Mouse (Mus musculus): Measurements from ENCODE around the gene Dag1.
"Not testable (repeated sequence)": the region's sequence is repeated elsewhere in the genome, so short reads cannot be mapped to it uniquely, and the experiment has no call there.

Dag1 gene

DNA sequence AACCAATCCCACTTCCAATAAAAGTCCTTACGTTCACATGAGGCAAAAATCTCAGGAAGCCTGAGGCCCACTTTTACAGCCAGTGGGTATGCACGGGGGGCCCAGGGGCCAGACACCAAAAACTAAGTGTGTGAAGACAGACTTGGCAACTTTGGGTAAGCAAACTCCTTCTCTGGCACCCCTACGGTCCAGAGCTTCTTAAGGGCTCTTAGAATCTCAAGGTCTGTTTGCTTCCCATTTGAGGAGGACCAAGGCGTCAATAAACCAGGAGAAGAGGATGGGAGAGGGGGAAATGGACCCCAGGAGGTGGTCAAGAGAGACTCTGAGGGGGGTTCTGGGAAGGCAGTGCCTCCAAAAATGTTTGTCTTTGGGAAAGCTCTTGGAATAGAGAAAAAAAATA, 9.7 kb upstream of the Dag1 start:
- DNase-seq (ENCODE audit: low spot score) = no peak

DNA sequence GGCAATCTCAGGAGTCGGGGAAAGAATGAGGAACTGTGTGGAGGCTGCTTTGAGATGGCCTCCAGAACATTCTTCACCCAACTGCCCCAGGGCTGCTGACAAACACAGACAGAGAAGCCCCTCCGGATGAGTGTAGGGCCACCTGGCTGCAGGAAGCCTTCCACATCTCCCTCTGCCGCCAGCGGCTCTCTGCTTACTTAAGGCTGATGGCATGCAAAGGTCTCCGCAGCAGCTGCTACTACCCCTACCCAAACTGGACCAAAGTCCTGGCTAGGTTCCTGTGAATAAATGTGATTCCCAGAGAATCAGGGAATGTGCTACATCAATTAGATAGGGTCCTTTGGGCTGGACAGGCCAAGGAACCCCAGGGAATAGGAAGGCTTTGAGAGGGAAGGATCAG, 8.9 kb upstream of the Dag1 start:
- no peak for DNase-seq (ENCODE audit: low spot score)

DNA sequence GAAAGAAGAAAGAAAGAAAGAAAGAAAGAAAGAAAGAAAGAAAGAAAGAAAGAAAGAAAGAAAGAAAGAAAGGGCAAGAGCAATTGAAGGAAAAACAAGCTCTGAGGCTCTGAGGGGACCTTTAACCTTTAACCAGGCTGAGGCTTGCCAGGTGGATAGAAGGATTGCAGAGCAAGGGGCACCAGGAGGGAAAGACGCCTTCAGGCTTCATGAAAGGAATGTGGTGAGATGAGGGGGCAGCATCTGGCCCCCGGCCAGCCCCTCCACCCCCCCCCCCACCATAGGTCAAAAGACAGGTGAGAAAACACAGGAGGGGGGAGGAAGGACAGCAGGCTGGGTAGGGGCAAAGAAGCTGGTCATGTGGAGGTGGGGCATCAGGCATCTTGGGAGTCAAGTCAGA, 8.2 kb upstream of the Dag1 start:
- DNase-seq (ENCODE audit: low spot score) = no peak

DNA sequence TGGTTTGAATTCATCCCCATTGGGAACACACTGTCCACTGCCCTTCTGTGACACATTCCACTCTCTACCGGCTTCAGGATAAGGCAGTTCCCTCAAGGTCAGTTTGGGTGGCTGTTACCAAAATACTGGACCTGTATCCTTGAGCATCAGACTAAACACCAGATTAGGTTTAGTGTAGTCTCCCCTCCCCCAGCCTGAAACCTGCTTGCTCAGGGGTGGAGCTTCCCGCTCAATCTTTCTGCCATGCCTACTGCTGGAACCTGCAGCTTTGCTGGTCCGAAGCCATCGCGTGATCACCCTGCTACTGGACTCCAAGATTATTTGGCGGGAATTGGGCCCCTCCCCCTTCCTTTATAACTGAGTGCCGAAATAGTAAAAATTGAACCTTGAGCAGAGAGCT, 4.9 kb upstream of the Dag1 start:
- DNase-seq (ENCODE audit: low spot score) = not testable (repeated sequence)

DNA sequence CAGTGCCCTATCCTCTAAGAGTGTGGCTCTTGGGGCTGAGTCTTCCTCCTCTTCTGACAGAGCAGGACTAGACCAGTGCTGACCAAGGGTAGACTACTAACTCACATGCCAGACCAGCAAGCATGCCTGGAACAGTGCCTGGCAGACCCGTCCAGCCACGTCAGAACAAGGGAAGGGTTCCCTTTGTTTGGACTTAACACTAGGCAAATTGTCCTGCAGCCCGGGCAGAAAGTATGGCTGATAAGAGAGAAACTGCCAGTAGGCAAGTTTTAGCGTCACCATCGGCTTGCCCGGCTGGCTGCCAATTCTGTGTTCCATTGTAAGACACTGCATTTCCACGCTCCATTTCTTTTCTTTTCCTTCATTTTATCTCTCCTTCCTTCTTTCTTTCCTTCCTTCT, 3.9 kb upstream of the Dag1 start:
- DNase-seq (ENCODE audit: low spot score) = peak; percentile 52

DNA sequence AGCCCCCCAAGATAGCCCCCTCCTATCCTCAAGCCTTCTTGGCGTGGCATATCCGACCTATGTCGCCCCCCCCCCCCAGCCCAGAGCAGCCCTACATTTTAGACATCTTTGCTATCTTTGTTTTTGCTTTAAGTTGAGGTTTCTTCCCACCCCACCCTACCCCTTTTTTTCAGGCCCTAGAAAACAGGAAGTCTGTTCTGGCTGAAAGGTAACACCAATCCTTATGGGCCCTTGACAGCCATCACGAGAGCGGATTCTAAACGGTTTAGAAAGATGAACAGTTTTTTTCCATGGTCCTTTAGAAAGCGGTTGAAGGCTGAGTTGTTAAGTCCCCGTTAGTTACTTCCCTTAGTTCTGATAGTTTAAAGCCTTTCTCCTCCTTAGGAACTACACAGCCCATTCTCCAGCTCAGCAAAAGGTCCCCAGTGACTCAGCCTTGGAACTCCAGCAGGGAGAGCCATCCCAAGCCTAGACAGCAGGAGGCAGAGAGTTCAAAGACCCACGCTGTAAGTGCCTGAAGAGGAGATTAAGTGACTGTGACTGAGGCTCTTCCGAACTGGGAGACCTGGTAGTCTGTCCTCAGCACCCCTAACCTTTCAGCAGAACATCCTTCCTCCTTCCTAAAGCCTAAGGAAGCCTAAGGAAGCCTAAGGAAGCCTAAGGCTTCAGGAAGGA, 2.6 kb upstream of the Dag1 start:
- DNase-seq (ENCODE audit: low spot score) = peak; percentile 48

DNA sequence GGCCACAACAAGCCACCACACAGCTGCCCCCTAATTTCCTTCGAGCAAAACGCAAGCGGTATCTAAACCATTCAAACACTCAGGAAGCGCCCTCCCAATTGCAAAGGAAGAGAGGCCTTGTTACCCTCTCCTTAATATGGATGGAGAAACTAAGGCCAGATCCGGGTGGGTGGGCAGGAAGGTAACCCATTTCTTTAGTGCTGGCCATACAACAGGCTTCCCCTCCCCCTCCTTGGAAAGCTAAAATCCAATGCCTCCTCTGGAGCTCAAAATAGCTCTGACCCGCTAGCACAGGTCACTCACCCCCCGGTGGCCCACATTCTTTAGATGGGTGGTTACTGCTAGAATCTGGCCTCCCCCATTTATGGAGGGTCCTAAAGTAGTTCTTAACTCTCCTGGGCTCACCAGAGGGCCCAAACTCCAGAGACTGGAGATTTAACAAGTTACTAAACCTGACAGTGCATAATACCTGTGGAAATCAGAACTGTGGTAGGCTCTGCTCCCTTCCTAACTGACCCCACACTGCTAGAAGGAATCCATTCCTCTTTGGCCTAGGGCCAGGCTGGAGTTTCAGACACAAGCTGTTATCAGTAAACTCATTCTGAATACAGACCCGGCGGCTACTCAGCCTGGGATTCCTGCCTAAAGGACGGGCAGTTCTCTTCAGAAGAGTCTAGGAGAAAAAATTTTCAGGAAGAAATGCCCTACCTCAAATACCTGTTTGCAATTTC, 598 bp upstream of the Dag1 start:
- peak; percentile 55 for DNase-seq (ENCODE audit: low spot score)

DNA sequence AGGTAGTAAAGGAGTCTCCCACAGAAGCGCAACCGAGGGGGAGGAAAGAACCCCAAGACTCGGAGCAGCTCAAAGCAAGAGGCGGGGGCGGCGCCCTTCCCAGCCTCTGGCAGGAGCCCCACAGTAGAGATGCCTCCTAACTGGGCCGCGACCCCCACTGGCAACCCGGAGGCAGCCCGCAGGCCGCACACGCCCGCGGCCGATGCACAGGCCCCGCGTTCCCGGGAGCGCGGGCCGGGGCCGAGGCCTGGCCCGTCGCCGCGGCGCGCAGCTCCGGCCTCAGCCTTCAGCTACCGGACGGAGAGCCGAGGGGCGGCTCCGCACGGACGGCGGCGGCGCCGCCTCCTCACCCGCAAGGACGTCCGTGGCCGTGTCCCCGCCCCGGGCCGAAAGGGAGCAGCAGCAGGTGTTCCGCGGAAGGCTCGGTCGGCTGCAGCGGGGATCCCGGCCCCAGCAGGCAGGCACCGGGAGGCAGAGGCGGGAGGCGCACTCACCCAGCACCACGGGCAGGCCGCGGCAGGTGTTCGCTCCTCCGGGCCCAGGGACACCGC, 552 bp downstream of the Dag1 start:
- DNase-seq (ENCODE audit: low spot score) = peak; percentile 45

DNA sequence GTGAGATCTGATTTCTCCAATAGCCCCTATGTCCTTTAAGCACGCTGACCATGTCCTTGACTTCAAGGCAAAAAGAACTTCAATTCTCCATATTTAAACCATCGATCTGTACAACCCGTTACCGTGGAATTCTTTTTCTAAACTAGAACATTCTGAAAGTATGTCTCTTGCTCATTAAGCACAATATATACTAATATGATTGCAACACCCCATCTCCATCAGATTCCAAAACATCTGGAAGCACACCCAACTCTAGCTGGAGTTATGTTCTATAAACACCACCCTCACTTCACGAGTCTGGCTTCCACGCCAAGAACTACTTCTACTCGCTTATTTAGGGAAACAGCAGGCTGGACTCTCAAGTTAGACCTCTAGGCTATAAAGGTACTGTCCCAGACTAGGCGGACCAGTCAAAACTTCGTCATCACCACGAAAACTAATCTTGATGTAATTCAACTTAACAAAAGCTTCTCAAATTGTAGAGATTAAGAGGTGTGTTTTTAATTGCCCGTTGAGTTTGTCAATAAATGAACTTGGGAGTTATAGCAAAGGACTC, 1.2 kb downstream of the Dag1 start:
- peak; percentile 48 for DNase-seq (ENCODE audit: low spot score)

DNA sequence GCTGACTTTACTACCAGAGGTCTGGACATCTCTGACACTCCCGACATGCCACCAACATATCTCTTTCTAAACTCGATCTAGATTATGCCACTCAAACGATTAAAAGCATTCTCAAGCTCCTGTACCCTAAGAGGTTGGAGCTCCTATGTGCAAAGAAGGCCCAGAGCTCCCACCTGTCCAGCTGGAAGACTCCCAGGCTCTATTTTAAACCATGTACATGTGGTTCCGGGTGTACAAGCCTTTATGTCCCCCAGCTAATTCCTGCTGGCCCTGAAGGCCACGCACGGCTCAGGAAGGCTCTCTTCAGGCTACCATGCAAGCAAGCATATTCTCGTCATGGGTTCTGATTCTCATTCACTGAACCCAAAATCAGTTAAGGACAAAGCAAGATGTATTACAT, 1.9 kb downstream of the Dag1 start:
- DNase-seq (ENCODE audit: low spot score) = no peak

DNA sequence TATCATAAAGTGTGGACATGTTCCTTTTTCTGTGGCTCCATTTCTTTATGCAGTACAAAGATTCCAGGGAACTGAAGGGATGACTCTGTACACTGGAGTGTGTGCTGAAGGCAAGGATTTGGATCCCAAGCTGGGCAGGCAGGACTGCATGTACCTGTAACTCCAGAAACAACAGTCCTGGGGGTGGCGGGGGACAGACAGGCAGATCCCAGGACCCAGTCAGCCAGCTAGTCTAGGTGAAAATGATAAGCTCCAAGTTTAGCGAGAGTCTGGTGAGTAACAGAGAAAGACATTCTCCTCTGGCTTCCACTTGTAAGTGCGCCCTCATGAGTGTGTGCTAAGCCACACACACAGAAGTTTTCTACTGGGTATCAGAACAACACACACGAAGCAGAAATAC, 3.2 kb downstream of the Dag1 start:
- no peak for DNase-seq (ENCODE audit: low spot score)

DNA sequence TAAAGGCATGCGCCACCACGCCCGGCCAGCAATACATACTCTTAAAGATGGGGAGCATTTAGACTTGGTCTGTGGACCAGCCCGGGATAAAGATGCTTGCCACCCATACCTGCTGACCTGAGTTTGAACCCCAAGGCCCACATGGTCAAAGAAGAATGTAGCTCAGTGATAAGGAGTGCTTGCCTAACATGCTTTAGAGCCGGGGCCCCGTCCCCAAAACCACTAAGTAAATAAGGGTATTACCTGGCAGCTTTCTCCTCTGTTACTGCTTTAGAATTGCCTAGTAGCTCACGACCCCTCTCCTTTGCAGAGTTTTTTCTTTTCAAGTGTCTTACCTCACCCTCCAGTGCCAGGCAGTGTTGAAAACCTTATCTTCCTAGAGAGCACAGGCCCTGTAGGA, 11.0 kb downstream of the Dag1 start:
- DNase-seq (ENCODE audit: low spot score) = no peak

DNA sequence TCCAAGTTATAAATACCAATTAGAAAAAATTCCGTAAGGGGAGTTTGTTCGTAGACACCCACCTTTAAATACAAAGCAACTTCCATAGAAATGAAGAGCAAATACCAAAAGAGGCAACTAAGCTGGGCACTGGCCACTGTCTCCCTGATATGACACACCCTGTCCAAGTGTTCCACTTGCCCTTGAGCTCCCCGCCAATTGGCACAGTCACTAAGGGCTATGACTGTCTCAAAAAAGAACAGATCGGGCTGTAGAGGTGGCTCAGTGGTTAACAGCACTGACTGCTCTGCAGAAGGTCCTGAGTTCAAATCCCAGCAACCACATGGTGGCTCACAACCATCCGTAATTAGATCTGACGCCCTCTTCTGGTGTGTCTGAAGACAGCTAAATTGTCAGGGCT, 11.9 kb downstream of the Dag1 start:
- no peak for DNase-seq (ENCODE audit: low spot score)

DNA sequence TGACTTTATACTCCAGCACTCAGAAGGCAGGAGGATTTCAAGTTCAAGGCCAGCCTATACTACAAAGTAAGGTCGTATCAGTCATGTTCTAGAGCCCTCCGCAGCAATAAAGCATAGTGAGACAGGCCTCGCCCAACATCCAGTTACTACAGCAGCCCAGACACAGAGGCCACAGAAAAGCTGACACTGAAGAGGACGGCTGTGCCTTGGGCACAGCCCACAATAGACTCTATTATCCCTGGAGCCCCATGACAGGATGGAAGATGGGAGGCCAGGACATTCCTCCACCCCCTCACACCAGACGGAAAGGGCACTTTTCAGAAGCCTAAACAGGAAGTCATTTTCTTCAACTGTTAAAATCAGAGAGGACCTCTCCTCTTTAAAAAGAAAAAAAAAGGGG, 14.8 kb downstream of the Dag1 start:
- DNase-seq (ENCODE audit: low spot score) = no peak

DNA sequence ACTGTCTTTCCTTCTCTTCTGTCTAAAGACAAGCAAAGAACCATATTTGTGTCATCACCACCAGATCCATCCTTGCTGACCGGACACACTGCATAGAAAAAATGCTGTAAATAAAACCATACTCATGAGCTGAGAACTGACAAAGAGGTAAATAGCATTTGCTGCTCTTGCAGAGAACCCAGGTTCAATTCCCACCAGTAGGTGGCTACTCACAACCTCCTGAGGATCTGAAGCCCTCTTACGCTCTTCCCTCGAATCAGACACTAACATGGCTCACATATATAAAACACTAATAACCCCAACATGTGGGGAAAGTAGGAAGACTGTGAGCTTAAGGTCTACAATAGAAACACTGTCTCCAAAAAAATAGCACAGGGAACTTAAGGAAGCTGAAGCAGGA, 18.8 kb downstream of the Dag1 start:
- DNase-seq (ENCODE audit: low spot score) = no peak

DNA sequence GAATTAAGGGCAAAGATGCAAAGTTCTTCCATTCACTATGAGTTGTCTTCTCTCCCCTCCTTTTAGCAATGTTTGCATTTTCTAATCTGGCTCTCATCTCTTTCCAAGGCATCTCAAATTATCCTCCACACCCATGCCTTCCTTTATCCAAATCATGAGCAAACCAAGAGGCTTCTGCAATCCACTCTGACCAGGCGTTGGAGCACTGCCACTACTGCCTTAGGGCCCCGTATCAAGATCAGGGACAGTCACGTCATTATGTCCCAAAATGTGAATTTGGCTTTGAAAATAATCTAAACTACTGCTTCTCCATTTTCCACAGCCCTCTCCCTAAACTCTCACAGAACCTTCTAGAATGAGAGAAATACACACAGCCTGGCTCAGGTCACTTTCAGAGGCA, 19.2 kb downstream of the Dag1 start:
- DNase-seq (ENCODE audit: low spot score) = no peak

DNA sequence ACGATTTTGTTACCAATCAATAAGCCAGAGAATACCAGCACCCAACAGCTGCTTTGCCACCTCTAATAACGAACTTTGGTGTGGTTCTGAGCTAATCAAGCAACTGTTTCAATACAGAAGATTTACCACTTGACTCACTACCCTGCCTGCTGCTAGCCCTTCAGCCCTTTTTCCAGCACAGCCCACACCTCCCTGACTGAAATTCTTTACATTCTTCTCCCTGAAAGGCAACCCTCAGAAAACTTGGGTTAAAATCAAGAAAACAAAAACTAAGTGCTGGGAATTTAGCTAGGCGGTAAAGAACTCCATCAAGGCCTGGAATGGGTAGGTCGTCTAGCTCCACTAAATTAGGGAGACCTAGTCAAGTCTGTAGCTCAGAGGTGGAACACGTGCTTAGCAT, 23.8 kb downstream of the Dag1 start:
- DNase-seq (ENCODE audit: low spot score) = no peak

DNA sequence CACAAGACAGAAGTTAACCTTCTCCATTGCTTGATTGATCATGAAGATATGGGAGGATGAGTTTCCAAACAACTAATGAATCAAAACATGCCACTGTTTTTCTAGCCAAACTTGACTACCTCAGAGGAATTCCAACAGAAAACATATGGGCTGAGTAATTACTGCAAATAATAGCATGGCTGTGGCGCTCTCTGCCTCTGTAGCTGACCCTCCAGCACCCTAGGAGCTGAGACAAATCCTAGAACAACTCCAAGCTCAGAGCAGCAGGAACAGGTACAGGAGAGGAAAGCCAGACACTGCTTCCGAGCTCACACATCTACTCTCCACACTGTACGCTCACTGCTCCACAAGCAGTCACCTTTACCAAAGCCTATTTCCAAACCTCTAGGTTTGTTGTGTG, 24.9 kb downstream of the Dag1 start:
- DNase-seq (ENCODE audit: low spot score) = no peak

DNA sequence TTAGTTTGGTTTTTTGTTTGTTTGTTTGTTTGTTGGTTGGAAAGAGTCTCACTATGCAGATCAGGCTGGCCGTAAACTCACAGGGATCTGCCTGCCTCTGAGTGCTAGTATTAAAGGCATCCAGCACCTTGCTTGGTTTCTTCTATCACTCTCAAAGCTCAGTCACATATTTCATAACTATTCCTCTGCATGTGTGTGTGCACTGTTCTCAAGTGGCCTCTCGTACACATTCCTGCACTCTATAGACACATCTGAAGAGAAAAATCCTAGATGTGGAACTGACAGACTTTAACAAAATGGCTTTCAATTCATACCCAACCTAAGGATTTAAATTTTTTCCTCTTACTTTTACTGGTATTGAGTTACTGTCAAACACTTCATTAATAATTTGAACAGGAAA, 25.4 kb downstream of the Dag1 start:
- no peak for DNase-seq (ENCODE audit: low spot score)

DNA sequence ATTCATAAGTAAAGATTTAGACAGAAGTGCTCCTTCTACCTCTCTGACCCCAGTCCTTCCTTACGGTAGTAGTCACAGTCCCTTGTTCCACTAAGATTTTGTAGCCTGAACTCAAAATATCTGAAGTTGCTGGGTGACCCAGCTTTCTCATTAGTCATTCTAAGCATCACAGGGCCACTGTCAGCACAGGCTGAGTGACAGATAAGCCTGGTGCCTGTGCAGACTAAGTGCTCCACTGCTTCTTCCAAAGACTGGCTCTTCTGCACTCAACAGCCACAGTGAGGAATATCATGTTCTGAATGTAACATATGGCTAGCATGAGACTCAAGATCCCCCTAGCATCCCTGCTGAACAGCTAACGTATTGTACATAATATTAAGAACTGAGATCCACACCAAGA, 29.1 kb downstream of the Dag1 start:
- DNase-seq (ENCODE audit: low spot score) = no peak

DNA sequence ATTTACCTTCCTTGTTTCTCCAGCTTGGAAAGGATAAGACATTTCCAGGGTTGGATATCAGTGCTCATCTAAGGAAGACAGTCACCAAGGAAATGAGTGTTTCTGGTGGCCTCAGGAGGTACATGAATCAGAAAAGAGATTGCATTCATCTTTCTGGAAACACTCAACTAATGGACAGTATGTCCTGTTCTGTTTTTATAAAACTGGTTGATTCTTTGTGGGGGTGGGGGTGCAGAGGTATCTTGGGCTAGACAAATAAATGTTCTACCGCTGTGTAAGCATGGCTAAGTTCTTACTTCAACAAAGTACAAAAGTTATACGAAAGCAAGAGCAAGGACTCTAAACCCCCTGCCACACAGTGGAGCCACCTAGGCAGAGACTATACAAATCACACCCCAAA, 30.9 kb downstream of the Dag1 start:
- DNase-seq (ENCODE audit: low spot score) = no peak

DNA sequence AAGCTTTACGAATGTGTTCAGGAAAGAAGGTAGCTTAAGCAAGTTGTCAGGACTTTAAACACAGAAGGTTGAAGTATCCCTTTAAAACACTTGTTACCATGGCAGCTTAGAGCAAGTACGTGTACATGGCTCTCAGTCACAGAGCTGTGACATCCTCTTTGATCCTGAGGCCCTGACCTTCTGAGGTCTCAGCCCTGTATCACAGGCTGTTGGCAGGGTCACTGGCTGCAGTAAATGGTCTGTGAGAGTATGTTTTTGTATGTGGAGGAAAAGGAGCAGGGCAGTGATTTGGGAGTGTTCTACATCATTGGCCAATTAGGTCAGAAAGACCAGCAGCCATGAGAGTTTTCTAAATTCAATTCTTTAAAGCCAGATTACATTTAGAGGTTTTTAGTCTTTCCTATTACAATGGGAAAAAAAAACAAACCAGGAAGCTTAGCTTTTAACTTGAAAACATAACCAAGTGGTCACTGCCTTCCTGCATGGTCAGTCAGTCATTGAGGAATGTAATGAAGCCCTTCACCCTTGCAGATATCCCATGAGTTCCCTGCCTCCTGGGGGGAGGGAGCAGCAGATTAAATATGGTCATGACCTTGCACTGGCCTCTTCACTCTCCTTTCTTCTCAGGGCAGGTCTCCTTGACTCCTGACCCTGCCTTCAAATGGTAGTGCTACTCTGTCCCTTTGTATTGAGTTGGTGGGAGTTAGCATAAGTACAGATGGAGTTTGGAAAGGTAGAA, 35.7 kb downstream of the Dag1 start:
- DNase-seq (ENCODE audit: low spot score) = no peak

DNA sequence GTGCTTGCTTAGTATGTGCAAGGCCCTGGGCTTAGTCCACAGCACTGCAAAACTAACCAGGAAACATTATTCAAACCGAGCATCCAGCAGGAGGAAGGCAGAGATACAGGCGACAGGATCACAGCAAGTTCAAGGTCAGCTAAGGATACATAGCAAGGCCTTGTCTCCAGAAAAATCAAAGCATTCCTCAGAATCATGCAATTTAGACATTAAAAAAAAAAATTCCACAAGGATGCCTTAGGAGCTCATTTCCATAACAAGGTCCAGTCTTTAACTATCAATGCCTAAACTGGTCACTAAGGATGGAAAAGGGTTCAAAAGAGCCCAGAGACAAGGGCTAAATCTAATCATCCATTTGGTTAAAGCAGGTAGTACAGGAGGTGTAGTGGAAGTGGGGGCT, 38.6 kb downstream of the Dag1 start:
- no peak for DNase-seq (ENCODE audit: low spot score)
